Mouse (Mus musculus): ENCODE results near the gene Tacc2.

Gene Tacc2

GRCm38 (mm10) chr7:130732908-130733307 lies 155.7 kb downstream of the Tacc2 start:
- no peak for DNase-seq

- no peak for DNase-seq
Observed at GRCm38 (mm10) chr7:130733423-130733822, 156.2 kb downstream of the Tacc2 start.

- no peak for DNase-seq
Observed at GRCm38 (mm10) chr7:130734195-130734787, 157.1 kb downstream of the Tacc2 start.

- DNase-seq: no peak
Observed at GRCm38 (mm10) chr7:130741099-130741498, 163.9 kb downstream of the Tacc2 start.

- DNase-seq: no peak
Observed at GRCm38 (mm10) chr7:130743239-130744025, 166.2 kb downstream of the Tacc2 start.

- DNase-seq: no peak
Observed at GRCm38 (mm10) chr7:130749165-130749564, 171.9 kb downstream of the Tacc2 start.

GRCm38 (mm10) chr7:130750752-130751490 lies 173.7 kb downstream of the Tacc2 start:
- DNase-seq: no peak

GRCm38 (mm10) chr7:130751678-130752077 lies 174.4 kb downstream of the Tacc2 start:
- DNase-seq: no peak

GRCm38 (mm10) chr7:130754790-130755189 lies 177.6 kb downstream of the Tacc2 start:
- peak; percentile 68 for DNase-seq

GRCm38 (mm10) chr7:130756343-130756835 lies 179.2 kb downstream of the Tacc2 start:
- no peak for DNase-seq

GRCm38 (mm10) chr7:130757326-130757865 lies 180.2 kb downstream of the Tacc2 start:
- no peak for DNase-seq

GRCm38 (mm10) chr7:130762071-130762897 lies 185.0 kb downstream of the Tacc2 start:
- DNase-seq: peak; percentile 82

GRCm38 (mm10) chr7:130764160-130764559 lies 186.9 kb downstream of the Tacc2 start:
- DNase-seq: no peak

GRCm38 (mm10) chr7:130766411-130767170 lies 189.4 kb downstream of the Tacc2 start:
- no peak for DNase-seq

GRCm38 (mm10) chr7:130768151-130768550 lies 190.9 kb downstream of the Tacc2 start:
- no peak for DNase-seq

- DNase-seq: peak; percentile 90
Observed at GRCm38 (mm10) chr7:130770707-130771106, 193.5 kb downstream of the Tacc2 start.

- no peak for DNase-seq
Observed at GRCm38 (mm10) chr7:130773171-130773830, 196.1 kb downstream of the Tacc2 start.

- no peak for DNase-seq
Observed at GRCm38 (mm10) chr7:130773914-130774630, 196.8 kb downstream of the Tacc2 start, which contains the start of gene Btbd16. Btbd16 (plus strand) TSS chr7:130774069.

GRCm38 (mm10) chr7:130780866-130781419 lies 203.7 kb downstream of the Tacc2 start:
- no peak for DNase-seq
